Mouse (Mus musculus) thymus, postnatal 0 days (tissue): ENCODE measurements around the gene Bsdc1. TPM values are rescaled to one million over a fixed set of nuclear protein-coding genes. Genes with fewer than 3 reads are reported as not detected.
"Not testable (repeated sequence)": the region's sequence is repeated elsewhere in the genome, so short reads cannot be mapped to it uniquely, and the experiment has no call there.

Experiments used
- DNase-seq: peaks from one replicate; pipeline ENCODE4 v3.0.0-alpha.2; 2015; ENCODE audit warnings: low spot score
- polyA plus RNA-seq: library from polyadenylated mRNA; unstranded; fragments of >200 nt; fragmentation: Nextera tagmentation; extraction: Ambion mirVana; gene quantifications from 2 replicates; pipeline ENCODE4 v1.2.1, GENCODE M21; 2015

Bsdc1 gene
- polyA plus RNA-seq, 1 experiment from 2014 or later, result 18.4 TPM

DNA sequence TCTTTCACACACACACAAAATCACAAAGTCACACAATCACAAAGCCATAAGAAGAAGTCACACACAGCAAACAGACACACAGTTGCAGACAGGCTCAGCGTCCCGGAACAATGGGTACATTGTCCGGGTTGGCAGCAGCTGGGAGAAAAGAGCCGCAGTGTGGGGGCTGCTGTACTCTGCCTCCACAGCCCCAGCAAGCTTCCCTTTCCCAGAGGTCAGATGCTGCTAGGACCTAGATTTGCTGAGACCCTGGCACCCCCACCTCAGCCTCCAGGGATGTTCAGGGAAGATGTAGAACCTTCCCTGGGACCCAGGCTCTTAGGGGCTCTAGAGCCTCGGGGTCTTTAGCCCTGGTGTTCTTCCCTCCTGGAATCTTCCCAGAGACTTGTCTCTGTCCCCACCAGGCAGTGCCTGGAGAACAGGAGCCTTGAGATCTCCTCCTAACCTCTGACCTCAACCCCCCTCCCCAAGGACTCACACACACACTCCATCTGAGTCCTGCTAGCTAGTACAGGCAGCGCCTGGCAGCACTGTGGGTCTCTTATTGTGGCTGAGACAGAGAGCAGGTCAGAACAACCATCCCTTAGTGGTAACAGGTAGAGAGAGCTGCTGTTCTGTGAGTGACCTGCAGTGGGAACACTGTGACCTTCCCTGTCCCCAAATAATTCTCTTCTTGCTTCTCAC lies 50.2 kb downstream of the Bsdc1 start:
- DNase-seq, result no peak

DNA sequence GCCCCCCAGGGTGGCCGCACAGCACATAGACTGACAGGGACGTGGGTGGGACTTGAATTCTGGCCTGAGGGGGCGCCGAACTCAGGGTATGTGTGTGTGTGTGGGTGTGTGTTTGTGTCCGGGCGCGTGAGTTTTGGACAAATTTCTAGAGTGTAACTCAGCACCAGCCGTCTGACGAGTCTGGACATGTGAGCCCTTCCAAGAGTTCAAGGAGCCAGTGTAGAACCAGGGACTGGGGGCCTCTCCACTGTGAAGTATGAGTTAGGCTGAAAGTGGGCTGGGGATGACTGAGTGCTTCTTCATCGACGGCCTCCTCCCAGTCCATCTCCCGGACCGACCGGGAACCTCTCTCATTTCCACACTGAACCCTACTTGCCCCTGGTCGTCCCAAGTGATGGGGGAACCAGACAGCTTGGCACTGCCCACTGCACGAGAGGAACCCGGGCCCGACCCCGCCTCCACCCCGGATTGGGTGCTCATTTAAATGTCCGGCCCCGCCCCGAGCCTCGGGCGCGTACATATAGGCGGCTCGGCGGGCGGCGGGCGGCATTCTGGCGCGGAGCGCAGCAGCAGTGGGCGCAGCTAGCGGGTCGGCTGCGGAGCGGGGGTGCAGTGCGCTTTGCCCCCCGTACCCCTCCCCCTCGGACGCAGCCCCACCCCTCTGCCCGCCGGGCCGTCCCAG lies 51.8 kb downstream of the Bsdc1 start, which contains the start of gene Marcksl1:
TSS of gene Marcksl1 (plus strand) at position 496 of the 682 bp plus-strand sequence.
- DNase-seq, result peak; percentile 91

DNA sequence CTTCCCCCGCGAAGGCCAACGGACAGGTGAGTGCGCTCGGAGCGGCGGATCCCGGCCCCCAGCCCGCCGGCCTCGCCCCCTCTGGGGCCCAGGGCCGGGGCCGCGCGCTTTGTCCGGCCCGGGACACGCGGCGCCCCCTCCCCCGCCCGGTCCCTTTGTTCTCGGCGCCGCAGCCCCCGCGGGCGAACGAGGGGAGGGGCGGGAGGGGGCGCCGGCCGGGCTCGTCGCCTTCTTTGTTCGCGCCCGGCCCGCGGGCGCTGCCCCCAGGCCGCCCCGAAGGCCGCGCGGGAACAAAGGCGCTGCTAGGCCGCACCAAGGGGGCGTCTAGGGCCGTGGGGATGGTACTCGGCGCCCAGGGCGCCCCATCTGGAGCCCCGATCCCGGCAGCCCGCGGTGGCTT lies 52.5 kb downstream of the Bsdc1 start:
- DNase-seq, result no peak

DNA sequence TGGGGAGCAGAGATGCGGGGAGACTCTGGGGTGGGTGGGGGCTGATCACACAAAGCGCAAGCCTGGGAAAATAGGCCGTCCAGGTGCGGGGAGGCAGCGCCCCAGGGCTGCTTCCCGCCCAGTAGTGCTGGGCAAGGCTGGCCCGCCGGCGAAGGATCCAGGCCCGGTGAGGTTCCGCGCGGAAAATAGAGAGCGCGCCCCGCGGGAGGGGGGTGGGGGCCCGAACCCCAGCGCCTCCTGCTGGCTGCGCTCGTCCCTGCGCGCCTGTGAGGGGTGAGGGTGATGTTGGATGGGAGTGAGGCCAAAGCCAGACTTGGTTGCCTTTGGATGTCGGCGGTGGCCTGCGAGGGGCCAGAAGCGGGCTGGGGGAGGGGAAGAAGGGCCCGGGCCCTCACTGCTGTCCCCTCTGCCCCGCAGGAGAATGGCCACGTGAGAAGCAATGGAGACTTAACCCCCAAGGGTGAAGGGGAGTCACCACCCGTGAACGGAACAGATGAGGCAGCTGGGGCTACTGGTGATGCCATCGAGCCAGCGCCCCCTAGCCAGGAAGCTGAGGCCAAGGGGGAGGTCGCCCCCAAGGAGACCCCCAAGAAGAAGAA lies 53.0 kb downstream of the Bsdc1 start:
- DNase-seq, result peak; percentile 78

DNA sequence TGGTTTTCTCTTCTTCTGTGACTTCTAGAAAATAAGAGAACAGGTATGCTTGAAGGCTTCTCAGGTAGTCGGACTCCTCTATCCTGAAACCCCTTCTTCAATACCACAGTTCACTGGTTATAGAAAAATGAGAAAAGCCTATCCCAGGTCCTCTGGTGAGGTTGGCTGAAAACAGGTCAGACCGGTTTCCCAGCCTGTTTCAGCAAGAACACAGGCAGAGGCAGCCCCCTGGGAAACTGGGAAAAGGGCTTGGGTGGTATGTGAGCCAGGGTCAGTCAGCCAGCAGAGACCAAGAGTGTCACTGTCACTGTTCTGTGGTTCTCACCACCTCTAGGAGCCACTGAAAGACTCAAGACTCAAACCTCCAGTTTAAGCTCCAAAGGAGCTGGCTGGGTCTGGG lies 55.5 kb downstream of the Bsdc1 start:
- no peak for DNase-seq

DNA sequence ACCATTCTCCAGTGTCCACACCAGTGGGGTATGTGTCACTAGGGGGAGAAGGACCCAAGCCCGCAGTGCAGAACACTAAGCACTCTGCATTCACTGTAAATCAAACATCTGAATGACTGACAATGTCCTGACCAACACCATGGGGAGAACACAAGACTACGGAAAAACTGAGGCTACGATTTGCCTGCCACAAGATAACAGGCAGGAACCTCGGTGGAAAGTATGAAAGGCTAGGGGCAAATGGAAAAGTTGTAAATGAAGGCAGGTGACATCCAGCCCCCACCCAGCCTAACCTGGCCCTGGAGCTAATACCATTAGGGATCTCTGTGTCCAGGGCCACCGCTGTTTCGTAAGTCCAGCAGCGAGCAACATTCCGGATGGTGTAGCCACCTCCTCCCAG lies 57.1 kb downstream of the Bsdc1 start:
- no peak for DNase-seq

DNA sequence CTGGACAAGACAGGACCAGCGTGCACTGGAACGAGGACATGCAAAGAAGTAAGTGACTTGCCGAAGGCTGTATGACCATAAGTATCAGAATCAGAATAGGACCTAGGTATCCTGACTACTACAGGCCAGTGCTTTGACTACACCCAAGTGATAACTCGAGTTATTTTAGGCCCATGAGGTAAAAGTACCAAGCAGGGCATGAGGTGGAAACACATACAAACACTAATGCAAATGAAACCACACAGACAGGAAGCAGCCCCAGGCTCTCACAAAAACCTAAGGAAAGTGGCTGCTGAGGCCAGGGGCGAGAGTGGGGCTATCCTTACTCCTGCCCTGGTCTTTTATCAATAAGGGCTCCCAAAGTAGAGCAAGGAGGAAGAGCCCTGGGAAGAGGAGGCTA lies 64.0 kb downstream of the Bsdc1 start:
- no peak for DNase-seq

DNA sequence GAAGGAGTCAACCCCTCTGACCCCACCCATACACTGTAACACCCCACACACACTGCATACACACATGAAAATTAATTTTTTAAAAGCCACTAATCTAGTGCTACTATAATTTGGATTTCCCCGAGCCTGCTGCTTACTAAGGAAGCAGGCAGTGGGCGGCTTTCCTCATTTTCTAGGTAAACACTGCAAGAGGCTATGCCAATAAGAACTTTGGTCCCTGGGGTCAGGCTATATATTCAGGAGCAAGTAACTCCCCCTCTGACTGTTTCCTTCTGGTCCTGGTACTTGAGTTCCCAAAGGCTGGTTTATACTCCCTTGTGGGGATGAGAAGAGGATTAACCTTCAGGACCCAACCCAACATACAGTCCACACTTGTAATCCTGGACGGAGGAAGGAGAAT lies 64.5 kb downstream of the Bsdc1 start:
- DNase-seq, result no peak

DNA sequence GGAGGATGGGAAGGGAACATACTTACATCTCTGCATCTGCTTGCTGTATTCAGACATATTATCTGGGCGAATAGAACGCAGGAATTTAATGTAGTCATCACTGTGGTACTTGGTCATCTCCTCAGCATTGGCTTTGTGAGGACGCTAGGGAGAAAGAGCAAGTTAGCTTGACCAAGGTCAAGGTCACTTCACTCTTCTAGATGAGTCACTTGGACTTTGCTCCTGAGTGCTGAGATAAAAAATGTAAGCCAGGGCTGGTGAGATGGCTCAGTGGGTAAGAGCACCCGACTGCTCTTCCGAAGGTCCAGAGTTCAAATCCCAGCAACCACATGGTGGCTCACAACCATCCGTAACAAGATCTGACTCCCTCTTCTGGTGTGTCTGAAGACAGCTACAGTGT lies 67.5 kb downstream of the Bsdc1 start:
- not testable (repeated sequence) for DNase-seq

Other genes with a start within 250 kb of the Bsdc1 start
- 3.3 and 3.6 TPM in 2 replicates for gene C77080, start 200.2 kb upstream of the Bsdc1 start, polyA plus RNA-seq
- 0.31 and 0.35 TPM in 2 replicates for gene Sync, start 174.0 kb upstream of the Bsdc1 start, polyA plus RNA-seq
- 504 and 513 TPM in 2 replicates for gene Rbbp4, start 126.2 kb upstream of the Bsdc1 start, polyA plus RNA-seq
- 87.7 and 96.2 TPM in 2 replicates for gene Zbtb8os, start 125.9 kb upstream of the Bsdc1 start, polyA plus RNA-seq
- 6.0 and 6.6 TPM in 2 replicates for gene Zbtb8a, start 83.5 kb upstream of the Bsdc1 start, polyA plus RNA-seq
- gene Zbtb8b, start 20.7 kb upstream of the Bsdc1 start, polyA plus RNA-seq, result 1.7 and 1.8 TPM in 2 replicates
- 0.09 TPM in 1 of 2 replicates, not detected in the other for gene Tssk3, start 29.4 kb downstream of the Bsdc1 start, polyA plus RNA-seq
- 0.62 TPM in 1 of 2 replicates, not detected in the other for gene Fam229a, start 29.6 kb downstream of the Bsdc1 start, polyA plus RNA-seq
- 382 and 399 TPM in 2 replicates for gene Marcksl1, start 52.0 kb downstream of the Bsdc1 start, polyA plus RNA-seq
- 310 and 317 TPM in 2 replicates for gene Hdac1, start 81.1 kb downstream of the Bsdc1 start, polyA plus RNA-seq
- gene Lck, start 112.1 kb downstream of the Bsdc1 start, polyA plus RNA-seq, result 1,471 and 1,532 TPM in 2 replicates
- gene Fam167b, start 117.0 kb downstream of the Bsdc1 start, polyA plus RNA-seq, result 2.6 and 3.7 TPM in 2 replicates
- gene Eif3i, start 139.1 kb downstream of the Bsdc1 start, polyA plus RNA-seq, result 325 and 333 TPM in 2 replicates
- gene Tmem234, start 139.1 kb downstream of the Bsdc1 start, polyA plus RNA-seq, result 190 and 230 TPM in 2 replicates
- gene Dcdc2b, start 152.7 kb downstream of the Bsdc1 start, polyA plus RNA-seq, result 3.0 and 3.3 TPM in 2 replicates
- 39.5 and 40.6 TPM in 2 replicates for gene Iqcc, start 157.5 kb downstream of the Bsdc1 start, polyA plus RNA-seq
- gene Ccdc28b, start 162.4 kb downstream of the Bsdc1 start, polyA plus RNA-seq, result 81.7 and 87.2 TPM in 2 replicates
- 57.4 and 64.5 TPM in 2 replicates for gene Txlna, start 179.5 kb downstream of the Bsdc1 start, polyA plus RNA-seq
- 8.9 and 11.6 TPM in 2 replicates for gene Kpna6, start 211.2 kb downstream of the Bsdc1 start, polyA plus RNA-seq
- gene Tmem39b, start 235.3 kb downstream of the Bsdc1 start, polyA plus RNA-seq, result 7.7 and 9.2 TPM in 2 replicates